Mouse (Mus musculus) thymus, postnatal 25 days (tissue): Measurements from ENCODE around the gene Rimbp3.
"Not testable (repeated sequence)": the region's sequence is repeated elsewhere in the genome, so short reads cannot be mapped to it uniquely, and the experiment has no call there.

Experiments used
- DNase-seq: peaks from one replicate; pipeline ENCODE4 v3.0.0; 2022

Gene Rimbp3

GRCm38 (mm10) chr16:17220127-17220733 lies 11.8 kb downstream of the Rimbp3 start:
- DNase-seq = no peak

- DNase-seq = peak; percentile 93
These were observed 13.8 kb downstream of the Rimbp3 start for GRCm38 (mm10) chr16:17222197-17222596.

GRCm38 (mm10) chr16:17225584-17225983 lies 17.2 kb downstream of the Rimbp3 start:
- DNase-seq = no peak

GRCm38 (mm10) chr16:17226496-17226895 lies 18.1 kb downstream of the Rimbp3 start:
- DNase-seq = no peak

GRCm38 (mm10) chr16:17231523-17231922 lies 23.1 kb downstream of the Rimbp3 start:
- DNase-seq = not testable (repeated sequence)

- peak; percentile 92 for DNase-seq
These were observed 24.6 kb downstream of the Rimbp3 start, which contains the start of gene Hic2 for GRCm38 (mm10) chr16:17232794-17233701. TSS of gene Hic2 (plus strand) at chr16:17233572.

- DNase-seq = peak; percentile 64
These were observed 25.5 kb downstream of the Rimbp3 start for GRCm38 (mm10) chr16:17233702-17234498.

- DNase-seq = peak; percentile 27
These were observed 26.1 kb downstream of the Rimbp3 start for GRCm38 (mm10) chr16:17234499-17234895.

- no peak for DNase-seq
These were observed 26.7 kb downstream of the Rimbp3 start for GRCm38 (mm10) chr16:17234916-17235665.

- no peak for DNase-seq
These were observed 29.2 kb downstream of the Rimbp3 start for GRCm38 (mm10) chr16:17237634-17238033.

- no peak for DNase-seq
These were observed 31.0 kb downstream of the Rimbp3 start for GRCm38 (mm10) chr16:17239409-17239808.

- DNase-seq = no peak
These were observed 35.3 kb downstream of the Rimbp3 start for GRCm38 (mm10) chr16:17243731-17244130.

GRCm38 (mm10) chr16:17244996-17245395 lies 36.6 kb downstream of the Rimbp3 start:
- DNase-seq = no peak

- DNase-seq = no peak
These were observed 39.3 kb downstream of the Rimbp3 start for GRCm38 (mm10) chr16:17247727-17248126.

GRCm38 (mm10) chr16:17249135-17249534 lies 40.7 kb downstream of the Rimbp3 start:
- no peak for DNase-seq

GRCm38 (mm10) chr16:17251539-17251938 lies 43.1 kb downstream of the Rimbp3 start:
- DNase-seq = no peak

- no peak for DNase-seq
These were observed 43.8 kb downstream of the Rimbp3 start for GRCm38 (mm10) chr16:17252086-17252726.

- no peak for DNase-seq
These were observed 44.4 kb downstream of the Rimbp3 start for GRCm38 (mm10) chr16:17252841-17253240.

GRCm38 (mm10) chr16:17254005-17254597 lies 45.7 kb downstream of the Rimbp3 start:
- no peak for DNase-seq

- DNase-seq = no peak
These were observed 46.9 kb downstream of the Rimbp3 start for GRCm38 (mm10) chr16:17255270-17255669.

GRCm38 (mm10) chr16:17257359-17257821 lies 49.0 kb downstream of the Rimbp3 start:
- no peak for DNase-seq
